Mouse (Mus musculus) hindbrain, embryonic 12.5 days (tissue): ENCODE measurements around the gene Olfr1410. TPM values are rescaled to one million over a fixed set of nuclear protein-coding genes. Genes with fewer than 3 reads are reported as not detected.

Experiments
- ATAC-seq: fragments of 200-750 bp; cut with Nextera tagmentation; 2 replicates; pipeline ENCODE4 v1.8.0; 2017; ENCODE audit warnings: moderate TSS enrichment; ENCODE audit not compliant: low FRiP score
- H3K27ac ChIP-seq: fragments of 300-500 bp; sonication (generic); 2 replicates; pipeline ENCODE4 v1.5.1; 2016; ENCODE audit warnings: mild to moderate bottlenecking
- H3K27me3 ChIP-seq: fragments of 300-500 bp; sonication (generic); 2 replicates; pipeline ENCODE4 v1.6.1; 2016; ENCODE audit warnings: mild to moderate bottlenecking
- H3K36me3 ChIP-seq: fragments of 300-500 bp; sonication (generic); 2 replicates; pipeline ENCODE4 v1.6.1; 2016; ENCODE audit warnings: mild to moderate bottlenecking
- H3K4me1 ChIP-seq: fragments of 300-500 bp; sonication (generic); 2 replicates; pipeline ENCODE4 v1.6.1; 2016
- H3K4me2 ChIP-seq: fragments of 300-500 bp; sonication (generic); replicated peaks from 2 replicates; pipeline ENCODE4 v1.6.1; 2016; ENCODE audit warnings: mild to moderate bottlenecking
- H3K4me3 ChIP-seq: fragments of 300-500 bp; sonication (generic); 2 replicates; pipeline ENCODE4 v1.5.1; 2016; ENCODE audit warnings: mild to moderate bottlenecking
- H3K9ac ChIP-seq: fragments of 300-500 bp; sonication (generic); 2 replicates; pipeline ENCODE4 v1.6.1; 2016; ENCODE audit warnings: mild to moderate bottlenecking, moderate library complexity
- H3K9me3 ChIP-seq: fragments of 300-500 bp; sonication (generic); replicated peaks from 2 replicates; pipeline ENCODE4 v1.6.1; 2016; ENCODE audit warnings: mild to moderate bottlenecking
- WGBS: fragments of 180-500 bp; shearing (Covaris S2); methylation state at CpG from one replicate; pipeline ENCODE4 v1.1.7; 2016; 5-methylcytosine and 5-hydroxymethylcytosine counted together
- polyA plus RNA-seq: library from polyadenylated mRNA; unstranded; fragments of >200 nt; fragmentation: Nextera tagmentation; extraction: Ambion mirVana; gene quantifications from 2 replicates; pipeline ENCODE4 v1.2.1, GENCODE M21; 2016

The Olfr1410 gene
- polyA plus RNA-seq, 1 experiment from 2014 or later: not detected

- 72% methylated on average over 5 of the region's 5 CpGs for WGBS
- Histone ChIP-seq H3K9ac (no peak overlapping the region), H3K27me3 (no peaks in the 10 kb centered on the region), H3K36me3 (no peaks in the 10 kb centered on the region), H3K27ac (no peak overlapping the region), H3K4me3 (no peak overlapping the region), H3K9me3 (no peaks in the 10 kb centered on the region), H3K4me2 (no peak overlapping the region), H3K4me1 (no peaks in the 10 kb centered on the region)
- ATAC-seq: no peak
Measured at GRCm38 (mm10) chr1:92659392-92659791, 53.8 kb downstream of the Olfr1410 start.

Other genes with a start within 250 kb of the Olfr1410 start
- gene Ndufa10, start 131.9 kb upstream of the Olfr1410 start, polyA plus RNA-seq: 211 and 248 TPM in 2 replicates
- not detected in 2 replicates for gene Olfr1416, start 120.7 kb upstream of the Olfr1410 start, polyA plus RNA-seq
- gene Olfr1415, start 109.7 kb upstream of the Olfr1410 start, polyA plus RNA-seq: not detected in 2 replicates
- not detected in 2 replicates for gene Olfr1414, start 87.1 kb upstream of the Olfr1410 start, polyA plus RNA-seq
- not detected in 2 replicates for gene Olfr1413, start 34.5 kb upstream of the Olfr1410 start, polyA plus RNA-seq
- not detected in 2 replicates for gene Olfr1412, start 20.0 kb upstream of the Olfr1410 start, polyA plus RNA-seq
- gene Olfr1411, start 11.4 kb upstream of the Olfr1410 start, polyA plus RNA-seq: not detected in 2 replicates
- gene Olfr12, start 12.0 kb downstream of the Olfr1410 start, polyA plus RNA-seq: not detected in 2 replicates
- 333 and 394 TPM in 2 replicates for gene Cops9, start 36.2 kb downstream of the Olfr1410 start, polyA plus RNA-seq
- not detected in 2 replicates for gene Otos, start 43.1 kb downstream of the Olfr1410 start, polyA plus RNA-seq
- 79.8 and 80.2 TPM in 2 replicates for gene Gpc1, start 225.9 kb downstream of the Olfr1410 start, polyA plus RNA-seq